10 mouse cellular contexts compared by ENCODE assay signal in the genomic region with DNA sequence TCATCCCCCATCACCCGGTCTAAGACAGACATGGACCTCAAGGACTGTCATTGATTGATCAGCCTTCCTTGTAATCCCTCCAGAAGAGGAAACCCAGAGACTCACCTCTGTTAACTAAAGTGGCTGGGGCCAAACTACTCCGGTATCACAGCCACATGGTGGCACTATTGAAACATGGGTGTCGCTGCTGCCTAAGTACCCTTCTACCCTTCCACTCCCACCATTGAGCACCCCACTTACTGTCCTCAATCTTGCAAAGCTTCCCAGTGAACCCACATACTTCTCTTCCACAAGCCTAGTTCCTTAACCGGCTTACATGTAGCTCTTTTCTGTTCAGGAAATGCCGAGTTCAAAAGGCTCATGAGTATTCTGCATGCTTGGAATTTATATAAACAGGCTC. TPM values are rescaled to one million over a fixed set of nuclear protein-coding genes. Genes with fewer than 3 reads are reported as not detected.
DNase-seq lines count a peak whose midpoint lies in the region; ATAC-seq and TF ChIP-seq lines count a peak whose summit lies in the region.
"Had no signal": no experiment of that assay in that cellular context is flagged by ENCODE, and none has a peak within 500 bp of the region (broad histone marks: within the 10 kb centered on the region; RNA-seq: fewer than 3 reads in every experiment).

No protein-coding gene starts in this region.

- H3K27ac ChIP-seq in spleen, adult 2 months (ENCODE audit: insufficient read depth, low read length), result no peak overlapping the region
- no peak overlapping the region; the same call in 1 of the 2 replicates for H3K27ac ChIP-seq in limb, embryonic 13.5 days
- H3K27ac ChIP-seq: hindbrain, embryonic 15.5 days had no signal

- peak overlapping the region; percentile 25; the same call in 1 of the 2 replicates for H3K4me2 ChIP-seq in limb, embryonic 13.5 days (replicated peaks)
- H3K4me2 ChIP-seq: hindbrain, embryonic 15.5 days had no signal

- TF ChIP-seq POLR2A in spleen, adult 2 months (IDR thresholded peaks at IDR 0.05; ENCODE audit: low read depth, low read length), result no peak

- peak; percentile 49; the same call in 1 of the 2 replicates for TF ChIP-seq CTCF in spleen, adult 2 months (IDR thresholded peaks at IDR 0.05; ENCODE audit: extremely low read depth, insufficient read depth, insufficient read length, insufficient replicate concordance)

- peaks cover 3% of the 10 kb centered on the region; the same call in 1 of the 2 replicates for H3K9me3 ChIP-seq in limb, embryonic 13.5 days
- H3K9me3 ChIP-seq: hindbrain, embryonic 15.5 days had no signal

- peak; percentile 22 for DNase-seq in adrenal gland, postnatal 14 days
- no peak for DNase-seq in adrenal gland, postnatal 4 days (ENCODE audit: low spot score in 2 of 2)
- peak in 1 of 2 experiments; percentile 21 for DNase-seq in spleen, adult 2 months (ENCODE audit: low read depth in 1 of 2, low spot score in 2 of 2)
- no peak for DNase-seq in spleen, postnatal 4 days (ENCODE audit: low spot score in 2 of 2)
- no peak for DNase-seq in right cerebral cortex, adult 2 months (ENCODE audit: low spot score in 2 of 2)
- DNase-seq in ovary, postnatal 10 days (ENCODE audit: low spot score), result no peak
- no peak for DNase-seq in urinary bladder, adult 2 months (ENCODE audit: low spot score)
- DNase-seq: cerebellum, postnatal 25 days had no signal

- 0 out of 2 replicates have a peak, but pooled peaks have one; percentile 32 for ATAC-seq in limb, embryonic 13.5 days (ENCODE audit: low FRiP score, low read depth)

- 39% methylated on average over 5 of the region's 5 CpGs for WGBS in spleen, adult 2 months
- 23% methylated on average over 5 of the region's 5 CpGs for WGBS in limb, embryonic 13.5 days

- no peak overlapping the region for H3K4me3 ChIP-seq in spleen, adult 2 months (ENCODE audit: extremely low read depth, insufficient read depth, insufficient read length)
- no peak overlapping the region for H3K4me3 ChIP-seq in limb, embryonic 13.5 days
- H3K4me3 ChIP-seq: hindbrain, embryonic 15.5 days had no signal

- H3K4me1 ChIP-seq in spleen, adult 2 months (ENCODE audit: control insufficient read depth, insufficient read depth, insufficient read length), result no peaks in the 10 kb centered on the region
- peaks cover 42% of the 10 kb centered on the region for H3K4me1 ChIP-seq in limb, embryonic 13.5 days
- H3K4me1 ChIP-seq: hindbrain, embryonic 15.5 days had no signal

- no peaks in the 10 kb centered on the region for H3K36me3 ChIP-seq in spleen, adult 2 months (ENCODE audit: control insufficient read depth, insufficient read depth, low read length)
- H3K36me3 ChIP-seq in limb, embryonic 13.5 days, result no peaks in the 10 kb centered on the region
- H3K36me3 ChIP-seq: hindbrain, embryonic 15.5 days had no signal

- no peak overlapping the region for H3K9ac ChIP-seq in limb, embryonic 13.5 days
- H3K9ac ChIP-seq: hindbrain, embryonic 15.5 days had no signal

- no peaks in the 10 kb centered on the region for H3K27me3 ChIP-seq in spleen, adult 2 months (ENCODE audit: control insufficient read depth, insufficient read depth, low read length)
- no peaks in the 10 kb centered on the region for H3K27me3 ChIP-seq in limb, embryonic 13.5 days
- H3K27me3 ChIP-seq: hindbrain, embryonic 15.5 days had no signal

RNA-seq across cellular contexts. Expression of a gene that starts 22.8 kb away (rescaled TPM):
- 216 and 228 TPM in 2 replicates for total RNA-seq in adrenal gland, postnatal 14 days (2021)
- total RNA-seq in adrenal gland, postnatal 4 days (2021), result 100 to 1,000 TPM; 126 to 128 TPM
- polyA plus RNA-seq in spleen, adult 2 months (2012; rRNA removed), result 13.3 and 13.6 TPM in 2 replicates
- 91.7 and 93.9 TPM in 2 replicates for polyA plus RNA-seq in limb, embryonic 13.5 days (2015; fragmentation: Nextera tagmentation; extraction: Ambion mirVana)
- 109 and 110 TPM in 2 replicates for polyA plus RNA-seq in urinary bladder, adult 2 months (2012; rRNA removed)

RNA-seq across cellular contexts. Expression of a gene that starts 50.5 kb away (rescaled TPM):
- 151 and 163 TPM in 2 replicates for total RNA-seq in adrenal gland, postnatal 14 days (2021)
- total RNA-seq in adrenal gland, postnatal 4 days (2021), result 100 to 1,000 TPM; 139 to 154 TPM
- polyA plus RNA-seq in spleen, adult 2 months (2012; rRNA removed), result 15.6 and 16.6 TPM in 2 replicates
- polyA plus RNA-seq in limb, embryonic 13.5 days (2015; fragmentation: Nextera tagmentation; extraction: Ambion mirVana), result 161 and 166 TPM in 2 replicates
- 123 and 145 TPM in 2 replicates for polyA plus RNA-seq in urinary bladder, adult 2 months (2012; rRNA removed)
